Mouse (Mus musculus) embryonic fibroblast, embryonic 13.5 days (primary cell): ENCODE measurements around the gene Irf2bp2.

Source experiments
- CTCF ChIP-seq: IDR thresholded peaks from 2 replicates; pipeline ENCODE4 v1.5.1; 2011; ENCODE audit warnings: mild to moderate bottlenecking, control low read depth, low read length, moderate library complexity, borderline replicate concordance; ENCODE audit not compliant: insufficient read depth
- POLR2A ChIP-seq: IDR thresholded peaks from 2 replicates; pipeline ENCODE4 v1.6.1; 2011; ENCODE audit warnings: low read depth, mild to moderate bottlenecking, control low read depth, low read length, moderate library complexity

DNA sequence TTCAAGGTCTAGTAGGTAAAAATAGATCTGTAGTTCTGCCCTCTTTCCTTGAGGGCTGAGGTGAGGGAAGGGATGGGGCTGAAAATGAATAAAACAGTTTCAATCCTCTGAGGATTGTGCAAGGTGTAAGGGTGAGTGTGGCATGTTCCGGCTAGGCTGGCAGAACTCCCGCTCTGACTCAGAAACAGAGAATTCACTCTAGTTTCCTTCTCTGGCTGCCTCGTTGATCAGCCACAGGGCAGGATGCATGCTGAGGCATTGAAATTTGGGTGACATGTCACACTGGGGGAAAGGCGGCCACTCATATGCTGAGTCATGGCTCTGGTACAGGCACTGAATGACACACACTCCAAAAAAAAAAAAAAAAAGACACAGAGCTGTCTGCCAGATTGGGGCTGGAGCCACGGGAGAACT, 42.8 kb downstream of the Irf2bp2 start:
- no peak for TF ChIP-seq CTCF
- TF ChIP-seq POLR2A, result no peak
